Mouse (Mus musculus) forebrain, embryonic 11.5 days (tissue): ENCODE measurements at regions not wholly inside any gene's neighbourhood (a gene's known extent, or its start where the extent isn't known, plus 50 kb on each side); places are given as distances from the start of the nearest gene placed in this dataset.

Experiments used
- ATAC-seq: fragments of 200-750 bp; cut with Nextera tagmentation; replicated peaks from 2 replicates; pipeline ENCODE4 v1.8.0; 2017; ENCODE audit warnings: moderate TSS enrichment; ENCODE audit not compliant: low FRiP score
- DNase-seq: peaks from one replicate; pipeline ENCODE4 v3.0.0-alpha.2; 2017; ENCODE audit warnings: low spot score
- H3K27ac ChIP-seq: fragments of 300-500 bp; sonication (generic); 2 replicates; pipeline ENCODE4 v1.5.1; 2014; ENCODE audit warnings: low read depth, low read length
- H3K27me3 ChIP-seq: fragments of 300-500 bp; sonication (generic); 2 replicates; pipeline ENCODE4 v1.6.1; 2014; ENCODE audit warnings: mild to moderate bottlenecking, low read length, mixed read lengths; ENCODE audit not compliant: control insufficient read depth, insufficient read depth
- H3K36me3 ChIP-seq: fragments of 300-500 bp; sonication (generic); 2 replicates; pipeline ENCODE4 v1.6.1; 2014; ENCODE audit warnings: mild to moderate bottlenecking, low read length, moderate library complexity, mixed read lengths; ENCODE audit not compliant: control insufficient read depth, insufficient read depth
- H3K4me1 ChIP-seq: fragments of 300-500 bp; sonication (generic); replicated peaks from 2 replicates; pipeline ENCODE4 v1.6.1; 2014; ENCODE audit warnings: low read length, mixed read lengths; ENCODE audit not compliant: control insufficient read depth, insufficient read depth
- H3K4me2 ChIP-seq: fragments of 300-500 bp; sonication (generic); 2 replicates; pipeline ENCODE4 v1.6.1; 2014; ENCODE audit warnings: low read depth, mild to moderate bottlenecking, low read length, moderate library complexity, mixed read lengths; ENCODE audit not compliant: severe bottlenecking
- H3K4me3 ChIP-seq: fragments of 300-500 bp; sonication (generic); 2 replicates; pipeline ENCODE4 v1.5.1; 2014; ENCODE audit warnings: low read depth, low read length
- H3K9ac ChIP-seq: fragments of 300-500 bp; sonication (generic); 2 replicates; pipeline ENCODE4 v1.6.1; 2014; ENCODE audit warnings: low read length
- H3K9me3 ChIP-seq: fragments of 300-500 bp; sonication (generic); 2 replicates; pipeline ENCODE4 v1.6.1; 2016; ENCODE audit warnings: low read length, mixed read lengths; ENCODE audit not compliant: control insufficient read depth
- WGBS: fragments of 180-500 bp; shearing (Covaris S2); extraction: QIAGEN DNeasy Blood & Tissue Kit; methylation state at CpG from one replicate; pipeline ENCODE4 v1.1.7; 2014; 5-methylcytosine and 5-hydroxymethylcytosine counted together

DNA sequence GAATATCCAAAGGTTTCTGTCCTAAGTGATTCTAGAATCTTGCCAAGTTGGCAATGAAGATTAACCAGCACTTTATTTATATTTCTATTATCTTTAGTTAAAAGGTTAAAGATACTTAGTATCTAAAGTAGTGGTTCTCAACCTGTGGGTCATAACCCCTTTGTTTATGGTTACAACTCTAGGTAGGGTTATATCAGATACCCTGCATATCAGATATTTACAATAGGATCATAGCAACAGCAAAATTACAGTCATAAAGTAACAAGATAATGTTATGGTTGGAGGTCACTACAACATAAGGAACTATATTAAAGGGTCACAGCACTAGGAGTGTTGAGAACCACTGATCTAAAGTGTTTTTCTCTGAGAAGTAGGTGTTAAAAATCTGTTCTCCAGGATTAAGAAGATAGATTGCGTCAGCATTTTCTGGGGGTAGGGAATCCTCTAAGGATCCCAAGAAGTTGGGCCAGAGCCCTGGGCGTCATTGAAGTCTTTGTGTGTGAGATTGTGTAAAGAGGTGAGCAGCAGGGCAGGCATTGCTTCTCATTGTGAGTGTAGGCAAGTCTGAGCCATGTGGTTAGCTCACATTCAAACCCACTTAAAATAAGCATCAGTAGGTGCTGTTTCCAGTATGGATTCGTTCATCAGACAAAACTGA, 201.6 kb downstream of the Klf6 start:
- Histone ChIP-seq H3K27ac (no peak overlapping the region), H3K9me3 (no peaks in the 10 kb centered on the region), H3K9ac (no peak overlapping the region), H3K36me3 (no peaks in the 10 kb centered on the region), H3K27me3 (no peaks in the 10 kb centered on the region), H3K4me3 (no peak overlapping the region), H3K4me2 (no peak overlapping the region), H3K4me1 (peaks cover 4% of the 10 kb centered on the region; the same call in 1 of the 2 replicates)
- WGBS = 78% methylated on average over 3 of the region's 3 CpGs
- no peak for DNase-seq
- no peak for ATAC-seq

DNA sequence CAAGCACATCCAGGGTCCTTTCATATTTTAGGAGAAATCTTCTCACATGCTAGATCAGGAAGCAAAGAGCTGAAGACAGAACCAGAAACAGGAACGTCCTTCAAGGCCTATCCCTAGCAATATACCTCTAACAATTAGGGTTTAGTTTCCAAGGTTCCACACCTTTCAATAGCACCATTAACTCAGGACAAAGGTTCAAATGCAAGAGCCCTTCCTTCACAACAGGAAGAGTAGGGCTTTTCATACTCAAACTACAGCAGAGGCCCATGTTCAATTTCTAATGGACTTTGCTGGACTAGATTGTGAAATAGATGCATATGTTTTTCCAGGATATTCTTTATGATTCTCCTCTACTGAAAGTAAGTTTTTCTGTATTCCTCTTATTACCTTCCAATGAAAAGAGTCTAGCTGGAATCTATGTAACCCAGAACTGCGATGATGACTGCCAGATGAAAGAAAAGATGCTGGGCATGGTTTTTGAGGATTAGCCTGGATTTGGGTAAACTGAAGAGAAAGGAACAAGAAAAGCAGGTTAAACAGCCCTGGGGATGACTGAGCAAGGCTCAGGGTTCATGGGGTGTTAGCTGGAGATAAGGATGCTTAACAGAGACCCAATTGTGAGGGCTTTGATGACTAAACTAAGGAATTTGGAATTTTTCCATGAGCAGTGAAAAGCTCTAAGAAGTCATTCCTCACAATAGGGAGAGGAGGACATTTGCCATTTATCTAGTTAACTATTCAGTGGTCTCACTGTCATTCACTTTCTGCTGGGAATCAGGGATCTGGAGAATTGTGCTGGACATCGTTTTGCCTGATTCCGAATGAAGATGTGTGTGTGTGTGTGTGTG, 215.9 kb downstream of the Klf6 start:
- no peaks in the 10 kb centered on the region for H3K9me3 ChIP-seq
- no peaks in the 10 kb centered on the region for H3K36me3 ChIP-seq
- no peak overlapping the region for H3K27ac ChIP-seq
- H3K4me2 ChIP-seq = no peak overlapping the region
- H3K4me3 ChIP-seq = no peak overlapping the region
- no peak for ATAC-seq
- H3K4me1 ChIP-seq = no peaks in the 10 kb centered on the region
- DNase-seq = no peak
- WGBS = 75% methylated on average over 4 of the region's 4 CpGs
- no peaks in the 10 kb centered on the region for H3K27me3 ChIP-seq
- no peak overlapping the region for H3K9ac ChIP-seq

DNA sequence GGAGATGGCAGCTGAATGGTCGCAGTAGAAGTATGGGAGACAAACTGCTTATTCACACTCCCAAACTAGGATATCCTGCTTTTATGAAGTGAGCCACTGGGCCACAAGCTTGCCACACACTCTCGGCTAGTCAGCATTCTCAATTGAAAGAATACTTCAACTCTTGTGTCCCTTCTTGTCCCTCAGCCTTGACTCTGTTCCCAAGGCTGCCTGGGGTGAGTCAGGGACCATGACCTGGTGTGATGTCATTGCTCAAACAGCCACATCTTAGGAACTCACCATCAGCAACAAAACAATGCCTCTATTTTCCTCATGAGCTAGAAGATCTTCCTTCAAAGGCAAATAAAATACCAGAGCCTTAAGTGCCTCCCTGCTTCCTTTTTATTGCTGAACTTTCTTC, 224.6 kb downstream of the Klf6 start:
- ATAC-seq (no peak), DNase-seq (no peak)
- H3K4me2 ChIP-seq = no peak overlapping the region
- H3K9me3 ChIP-seq = no peaks in the 10 kb centered on the region
- H3K9ac ChIP-seq = no peak overlapping the region
- no peaks in the 10 kb centered on the region for H3K4me1 ChIP-seq
- no peak overlapping the region for H3K27ac ChIP-seq
- H3K27me3 ChIP-seq = no peaks in the 10 kb centered on the region
- 70% methylated on average over 2 of the region's 2 CpGs for WGBS
- no peak overlapping the region for H3K4me3 ChIP-seq
- H3K36me3 ChIP-seq = no peaks in the 10 kb centered on the region

DNA sequence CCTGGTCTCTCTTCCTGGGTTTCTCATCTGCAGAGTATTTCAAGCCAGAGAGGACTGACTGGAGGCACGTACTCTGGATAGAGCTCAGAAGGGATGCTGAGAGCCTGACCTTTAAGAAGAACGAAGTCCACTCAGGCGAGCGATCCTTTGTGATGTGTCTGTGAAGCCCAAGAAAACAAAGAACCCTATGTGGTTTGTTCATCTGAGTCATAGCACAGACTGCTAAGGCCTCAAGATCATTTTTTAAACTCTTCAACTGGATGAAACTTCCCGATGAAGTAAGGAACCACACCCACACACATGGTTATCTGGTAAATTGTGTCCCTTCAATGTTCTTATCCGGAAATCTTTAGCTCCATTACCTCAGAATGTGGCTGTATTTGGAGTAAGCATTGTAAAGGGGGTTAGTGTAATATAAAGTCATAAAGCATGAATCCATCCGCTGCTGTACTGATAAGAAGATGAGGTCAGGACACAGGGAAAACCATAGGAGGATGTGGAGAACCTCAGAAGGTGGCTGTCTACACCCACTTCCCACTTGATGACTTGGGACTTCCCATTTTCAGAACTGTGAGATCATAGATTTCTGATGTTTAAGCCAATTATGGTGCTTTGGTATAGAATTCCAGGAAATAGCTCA, 247.9 kb downstream of the Klf6 start:
- H3K27me3 ChIP-seq = no peaks in the 10 kb centered on the region
- DNase-seq = no peak
- H3K4me2 ChIP-seq = no peak overlapping the region
- no peak for ATAC-seq
- H3K27ac ChIP-seq = no peak overlapping the region
- WGBS = 83% methylated on average over 7 of the region's 7 CpGs
- H3K36me3 ChIP-seq = no peaks in the 10 kb centered on the region
- no peak overlapping the region for H3K9ac ChIP-seq
- H3K4me3 ChIP-seq = no peak overlapping the region
- no peaks in the 10 kb centered on the region for H3K4me1 ChIP-seq
- H3K9me3 ChIP-seq = no peaks in the 10 kb centered on the region

DNA sequence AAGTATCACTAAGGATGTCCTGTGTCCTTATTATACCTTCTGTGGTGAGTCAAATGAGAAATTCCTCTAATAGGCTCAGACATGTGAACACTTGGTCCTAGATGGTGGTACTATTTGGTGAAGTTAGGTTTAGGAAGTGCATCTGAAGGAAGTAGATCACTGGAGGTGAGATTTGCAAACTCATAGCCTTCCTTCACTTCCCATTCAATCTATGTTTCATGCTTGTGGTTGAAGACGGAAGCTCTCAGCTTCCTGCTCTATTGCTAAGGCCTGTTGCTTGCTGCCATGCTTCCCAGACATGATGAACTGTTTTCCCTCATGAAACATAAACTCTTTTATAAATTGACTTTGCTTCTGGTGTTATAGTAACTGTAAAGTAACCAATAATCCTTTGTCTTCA, 258.4 kb downstream of the Klf6 start:
- no peaks in the 10 kb centered on the region for H3K27me3 ChIP-seq
- H3K27ac ChIP-seq = no peak overlapping the region
- H3K9me3 ChIP-seq = no peaks in the 10 kb centered on the region
- H3K4me1 ChIP-seq = no peaks in the 10 kb centered on the region
- H3K36me3 ChIP-seq = no peaks in the 10 kb centered on the region
- no peak overlapping the region for H3K4me2 ChIP-seq
- WGBS = 87% methylated on average over 1 of the region's 1 CpGs
- no peak overlapping the region for H3K9ac ChIP-seq
- no peak overlapping the region for H3K4me3 ChIP-seq
- ATAC-seq (no peak), DNase-seq (no peak)

DNA sequence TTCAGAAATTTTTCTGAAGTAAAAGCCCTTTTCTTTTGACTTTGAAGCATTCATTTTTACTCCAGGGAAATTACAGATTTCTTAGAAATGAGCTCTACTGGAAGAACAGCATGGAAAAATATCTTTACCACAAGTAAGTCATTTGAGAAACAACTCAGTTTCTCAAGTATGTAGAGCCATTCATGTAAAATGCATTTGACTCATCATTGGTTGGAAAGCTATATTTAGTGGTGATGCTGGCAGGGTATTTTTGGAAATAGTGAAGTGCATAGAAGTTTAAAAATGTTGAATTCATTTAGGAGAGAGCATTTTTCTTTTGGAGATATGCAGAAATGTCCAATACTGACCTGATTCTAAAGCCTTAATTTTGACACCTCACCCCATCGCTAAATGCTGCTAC, 266.0 kb downstream of the Klf6 start:
- no peaks in the 10 kb centered on the region for H3K9me3 ChIP-seq
- no peak overlapping the region for H3K27ac ChIP-seq
- H3K27me3 ChIP-seq = no peaks in the 10 kb centered on the region
- no peaks in the 10 kb centered on the region for H3K4me1 ChIP-seq
- H3K4me3 ChIP-seq = no peak overlapping the region
- H3K9ac ChIP-seq = no peak overlapping the region
- WGBS = 90% methylated on average over 1 of the region's 1 CpGs
- no peak overlapping the region for H3K4me2 ChIP-seq
- ATAC-seq = no peak
- H3K36me3 ChIP-seq = no peaks in the 10 kb centered on the region
- no peak for DNase-seq

DNA sequence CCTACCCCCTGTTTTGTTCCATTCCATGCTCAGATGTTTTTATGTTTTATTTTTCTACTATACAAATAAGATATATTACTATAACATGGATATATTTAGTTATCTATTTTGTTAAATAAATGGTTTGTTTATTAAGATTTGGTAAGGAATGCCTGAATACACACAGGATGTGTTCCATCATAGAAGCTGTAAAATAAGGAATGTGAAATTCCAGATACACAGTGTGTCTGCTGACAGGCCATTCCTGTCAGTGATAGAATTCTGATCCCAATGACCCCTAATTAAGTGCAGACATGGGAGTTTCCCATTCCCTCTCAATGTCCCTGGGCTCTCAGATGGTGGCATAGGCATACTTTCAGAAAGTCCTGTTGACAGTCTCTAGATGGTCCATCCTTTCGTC, 267.6 kb downstream of the Klf6 start:
- DNase-seq (no peak), ATAC-seq (no peak)
- Histone ChIP-seq H3K9ac (no peak overlapping the region), H3K9me3 (no peaks in the 10 kb centered on the region), H3K27me3 (no peaks in the 10 kb centered on the region), H3K36me3 (no peaks in the 10 kb centered on the region), H3K4me3 (no peak overlapping the region), H3K4me2 (no peak overlapping the region), H3K27ac (no peak overlapping the region), H3K4me1 (no peaks in the 10 kb centered on the region)
- WGBS = 95% methylated on average over 1 of the region's 1 CpGs

DNA sequence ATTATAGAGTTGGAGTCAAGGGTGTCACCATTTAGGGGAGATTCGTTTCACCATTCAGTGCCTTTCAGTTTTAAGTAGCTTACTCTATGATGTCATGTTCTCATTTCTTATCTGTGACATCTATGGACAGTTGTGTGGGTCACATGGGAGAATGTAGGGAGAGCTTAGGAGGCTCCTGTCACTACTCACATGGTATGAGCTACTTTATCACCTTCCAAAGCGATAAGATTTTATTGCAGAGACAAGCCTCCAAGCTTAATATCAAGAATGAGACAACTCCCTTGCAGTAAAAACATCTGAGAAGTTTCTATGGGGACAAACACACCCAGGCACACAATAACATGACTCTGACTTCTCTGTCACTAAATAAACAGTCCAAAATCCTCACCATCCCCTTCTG, 270.1 kb downstream of the Klf6 start:
- no peak overlapping the region for H3K4me3 ChIP-seq
- DNase-seq = no peak
- H3K36me3 ChIP-seq = no peaks in the 10 kb centered on the region
- H3K9me3 ChIP-seq = no peaks in the 10 kb centered on the region
- 80% methylated on average over 2 of the region's 2 CpGs for WGBS
- H3K27me3 ChIP-seq = no peaks in the 10 kb centered on the region
- H3K4me2 ChIP-seq = no peak overlapping the region
- no peak overlapping the region for H3K9ac ChIP-seq
- no peaks in the 10 kb centered on the region for H3K4me1 ChIP-seq
- no peak for ATAC-seq
- H3K27ac ChIP-seq = no peak overlapping the region
